Mouse (Mus musculus) E14TG2a.4 (cell line): ENCODE measurements around the gene Myo1a.

Source experiments
- CTCF ChIP-seq: conservative IDR thresholded peaks from 2 replicates; pipeline ENCODE4 v1.5.1; 2014; ENCODE audit warnings: low read length
- NANOG ChIP-seq: IDR thresholded peaks from 2 replicates; pipeline ENCODE4 v1.6.1; 2014; ENCODE audit warnings: borderline replicate concordance, low read length, mixed read lengths

DNA sequence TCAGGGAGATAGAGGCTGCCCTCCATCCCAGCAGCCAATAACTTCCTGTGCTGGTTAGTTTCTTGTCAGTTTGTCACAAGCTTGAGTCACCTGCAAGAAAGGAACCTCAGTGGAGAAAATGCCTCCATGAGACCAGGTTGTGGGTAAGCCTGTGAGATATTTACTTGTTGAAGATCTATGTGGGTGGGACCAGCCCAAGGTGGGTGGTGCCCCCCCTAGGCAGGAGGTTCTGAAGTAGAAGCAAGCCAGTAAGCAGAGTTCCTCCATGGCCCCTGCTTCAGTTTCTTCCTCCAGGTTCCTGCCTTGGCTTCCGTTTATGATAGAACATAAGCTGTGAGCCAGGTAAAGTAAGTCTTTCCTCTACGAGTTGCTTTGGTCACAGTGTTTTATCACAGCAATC lies 31.3 kb downstream of the Myo1a start:
- no peak for TF ChIP-seq CTCF
- TF ChIP-seq NANOG: no peak
